Mouse (Mus musculus) MEL (cell line): ENCODE results near the gene Lamtor1. TPM values are rescaled to one million over a fixed set of nuclear protein-coding genes. Genes with fewer than 3 reads are reported as not detected.

ENCODE experiments used
- DNase-seq: peaks from one replicate; pipeline ENCODE4 v3.0.0; 2011; ENCODE audit warnings: low read depth, low spot score
- H3K27ac ChIP-seq: 2 replicates; pipeline ENCODE4 v1.5.1; 2012; ENCODE audit warnings: low read depth, mild to moderate bottlenecking, control low read depth, low read length, moderate library complexity; ENCODE audit not compliant: control insufficient read depth
- H3K27me3 ChIP-seq, 2 experiments: fragments of 150-350 bp in 1 of 2; sonication (generic) in 1 of 2; 2 replicates each; pipeline ENCODE4 v1.6.1; 2012; ENCODE audit warnings: low read length in 2 of 2, mild to moderate bottlenecking in 2 of 2, improper control_type of control experiment in 1 of 2, moderate library complexity in 1 of 2; ENCODE audit not compliant: insufficient read depth in 2 of 2, control insufficient read depth in 1 of 2
- H3K36me3 ChIP-seq, 2 experiments: 2 replicates each; pipeline ENCODE4 v1.6.1; 2012 to 2014; ENCODE audit warnings: low read length in 2 of 2, improper control_type of control experiment in 1 of 2, inconsistent platforms in 1 of 2, mild to moderate bottlenecking in 1 of 2; ENCODE audit not compliant: insufficient read depth in 2 of 2, control insufficient read depth in 1 of 2
- H3K4me1 ChIP-seq, 2 experiments: fragments of 150-350 bp in 1 of 2; sonication (generic) in 1 of 2; 2 replicates each; pipeline ENCODE4 v1.6.1; 2012; ENCODE audit warnings: low read length in 2 of 2, improper control_type of control experiment in 1 of 2, mild to moderate bottlenecking in 1 of 2; ENCODE audit not compliant: insufficient read depth in 2 of 2, control insufficient read depth in 1 of 2
- H3K4me3 ChIP-seq, 2 experiments: fragments of 150-350 bp in 1 of 2; sonication (generic) in 1 of 2; 2 replicates each; pipeline ENCODE4 v1.5.1; 2012; ENCODE audit warnings: low read depth in 2 of 2, low read length in 2 of 2, mild to moderate bottlenecking in 2 of 2, moderate library complexity in 2 of 2, control low read depth in 1 of 2, improper control_type of control experiment in 1 of 2; ENCODE audit not compliant: control insufficient read depth in 1 of 2, insufficient read depth in 1 of 2
- H3K79me2 ChIP-seq: 2 replicates; pipeline ENCODE4 v1.6.1; 2012; ENCODE audit warnings: mild to moderate bottlenecking, low read length, moderate library complexity; ENCODE audit not compliant: control insufficient read depth, poor library complexity, insufficient read depth
- H3K9ac ChIP-seq: 2 replicates; pipeline ENCODE4 v1.6.1; 2012; ENCODE audit warnings: low read depth, mild to moderate bottlenecking, control low read depth, low read length, moderate library complexity; ENCODE audit not compliant: control insufficient read depth, poor library complexity, severe bottlenecking
- H3K9me3 ChIP-seq: fragments of 150-350 bp; sonication (generic); replicated peaks from 2 replicates; pipeline ENCODE4 v1.6.1; 2012; ENCODE audit warnings: mild to moderate bottlenecking, low read length, improper control_type of control experiment, moderate library complexity; ENCODE audit not compliant: insufficient read depth
- CHD1 ChIP-seq: IDR thresholded peaks from 2 replicates; pipeline ENCODE4 v1.6.1; 2012; ENCODE audit warnings: low read depth, mild to moderate bottlenecking, inconsistent platforms, low read length, improper control_type of control experiment
- CHD2 ChIP-seq: IDR thresholded peaks from 2 replicates; pipeline ENCODE4 v1.6.1; 2011; ENCODE audit warnings: low read length, improper control_type of control experiment
- CTCF ChIP-seq, 3 experiments: IDR thresholded peaks in 2 of 3; conservative IDR thresholded peaks in 1 of 3; 2 replicates each; pipeline ENCODE4 v1.5.1; 2011 to 2012; ENCODE audit warnings: low read length in 3 of 3, low read depth in 2 of 3, mild to moderate bottlenecking in 2 of 3, improper control_type of control experiment in 1 of 3, inconsistent platforms in 1 of 3, mixed read lengths in 1 of 3, moderate library complexity in 1 of 3; ENCODE audit not compliant: control insufficient read depth in 1 of 3, insufficient read depth in 1 of 3, poor library complexity in 1 of 3, severe bottlenecking in 1 of 3
- E2F4 ChIP-seq: IDR thresholded peaks from 2 replicates; pipeline ENCODE4 v1.6.1; 2011; ENCODE audit warnings: low read depth, low read length, improper control_type of control experiment, borderline replicate concordance
- ELF1 ChIP-seq: IDR thresholded peaks from 2 replicates; pipeline ENCODE4 v1.6.1; 2014; ENCODE audit warnings: low read depth, mild to moderate bottlenecking, inconsistent platforms, low read length, improper control_type of control experiment, moderate library complexity
- ETS1 ChIP-seq: IDR thresholded peaks from 2 replicates; pipeline ENCODE4 v1.6.1; 2012; ENCODE audit warnings: low read depth, mild to moderate bottlenecking, inconsistent platforms, low read length, improper control_type of control experiment, moderate library complexity
- JUND ChIP-seq: IDR thresholded peaks from 2 replicates; pipeline ENCODE4 v1.6.1; 2011; ENCODE audit warnings: low read depth, mild to moderate bottlenecking, improper control_type of control experiment, low read length
- KAT2A ChIP-seq: conservative IDR thresholded peaks from 2 replicates; pipeline ENCODE4 v1.6.1; 2012; ENCODE audit warnings: low read depth, low read length, improper control_type of control experiment, inconsistent platforms
- MAFK ChIP-seq: IDR thresholded peaks from 2 replicates; pipeline ENCODE4 v1.6.1; 2011; ENCODE audit warnings: low read depth, mild to moderate bottlenecking, low read length, improper control_type of control experiment, borderline replicate concordance
- MAX ChIP-seq: IDR thresholded peaks from 2 replicates; pipeline ENCODE4 v1.6.1; 2011; ENCODE audit warnings: low read length, improper control_type of control experiment
- MAZ ChIP-seq: IDR thresholded peaks from 2 replicates; pipeline ENCODE4 v1.6.1; 2012; ENCODE audit warnings: low read depth, mild to moderate bottlenecking, inconsistent platforms, low read length, improper control_type of control experiment
- MXI1 ChIP-seq: IDR thresholded peaks from 2 replicates; pipeline ENCODE4 v1.6.1; 2011; ENCODE audit warnings: mild to moderate bottlenecking, low read depth, low read length, improper control_type of control experiment
- MYB ChIP-seq: IDR thresholded peaks from 2 replicates; pipeline ENCODE4 v1.6.1; 2011; ENCODE audit warnings: mild to moderate bottlenecking, low read depth, low read length, improper control_type of control experiment
- MYC ChIP-seq: IDR thresholded peaks from 2 replicates; pipeline ENCODE4 v1.6.1; 2011; ENCODE audit warnings: low read depth, mild to moderate bottlenecking, low read length, improper control_type of control experiment, moderate library complexity
- NELFE ChIP-seq: IDR thresholded peaks from 2 replicates; pipeline ENCODE4 v1.6.1; 2011; ENCODE audit warnings: low read depth, low read length, improper control_type of control experiment
- NRF1 ChIP-seq: IDR thresholded peaks from 2 replicates; pipeline ENCODE4 v1.6.1; 2014; ENCODE audit warnings: low read depth, mild to moderate bottlenecking, inconsistent platforms, low read length, improper control_type of control experiment, moderate library complexity; ENCODE audit not compliant: poor library complexity, insufficient read depth, severe bottlenecking
- POLR2A ChIP-seq, 2 experiments: IDR thresholded peaks; 2 replicates each; pipeline ENCODE4 v1.6.1; 2011 to 2012; ENCODE audit warnings: low read length in 2 of 2, mild to moderate bottlenecking in 2 of 2, control low read depth in 1 of 2, improper control_type of control experiment in 1 of 2, low read depth in 1 of 2, moderate library complexity in 1 of 2; ENCODE audit not compliant: control insufficient read depth in 1 of 2, insufficient read depth in 1 of 2, poor library complexity in 1 of 2
- POLR2AphosphoS2 ChIP-seq: IDR thresholded peaks from 2 replicates; pipeline ENCODE4 v1.6.1; 2011; ENCODE audit warnings: low read length, improper control_type of control experiment
- POLR2AphosphoS5 ChIP-seq: IDR thresholded peaks from 2 replicates; pipeline ENCODE4 v1.6.1; 2012; ENCODE audit warnings: low read depth, borderline replicate concordance, mild to moderate bottlenecking, inconsistent platforms, low read length, moderate library complexity, mixed read lengths
- RCOR1 ChIP-seq: IDR thresholded peaks from 2 replicates; pipeline ENCODE4 v1.6.1; 2012; ENCODE audit warnings: low read depth, mild to moderate bottlenecking, inconsistent platforms, low read length, improper control_type of control experiment
- SIN3A ChIP-seq: IDR thresholded peaks from 2 replicates; pipeline ENCODE4 v1.6.1; 2012; ENCODE audit warnings: low read length, improper control_type of control experiment, inconsistent platforms
- TBP ChIP-seq: IDR thresholded peaks from 2 replicates; pipeline ENCODE4 v1.8.0; 2011; ENCODE audit warnings: low read depth, low read length, improper control_type of control experiment
- ZKSCAN1 ChIP-seq: IDR thresholded peaks from 2 replicates; pipeline ENCODE4 v1.6.1; 2012; ENCODE audit warnings: low read depth, mild to moderate bottlenecking, inconsistent platforms, low read length, improper control_type of control experiment, moderate library complexity
- ZMIZ1 ChIP-seq: IDR thresholded peaks from 2 replicates; pipeline ENCODE4 v1.6.1; 2012; ENCODE audit warnings: low read depth, mild to moderate bottlenecking, inconsistent platforms, low read length, improper control_type of control experiment, moderate library complexity
- ZNF384 ChIP-seq: IDR thresholded peaks from 2 replicates; pipeline ENCODE4 v1.6.1; 2012; ENCODE audit warnings: low read depth, mild to moderate bottlenecking, inconsistent platforms, low read length, improper control_type of control experiment
- polyA plus RNA-seq, 2 experiments: library from polyadenylated mRNA; stranded (reverse) in 1 of 2; unstranded in 1 of 2; fragments of >175 nt in 1 of 2; fragments of >200 nt in 1 of 2; gene quantifications; 2 replicates each; pipeline versions ENCODE4 v1.2.1 to v1.2.4; 2012; ENCODE audit warnings: low replicate concordance in 2 of 2, low read depth in 1 of 2; ENCODE audit not compliant: insufficient read length in 2 of 2, insufficient read depth in 1 of 2, missing spikeins in 1 of 2
- total RNA-seq: library from RNA; depleted of rRNA; stranded (reverse); fragments of 300-350 nt; gene quantifications from 2 replicates; pipeline ENCODE4 v1.2.3, GENCODE M21; 2012

The Lamtor1 gene
- total and polyA plus RNA-seq, 3 experiments: 79.5 to 115 TPM; not detected in 1

DNA sequence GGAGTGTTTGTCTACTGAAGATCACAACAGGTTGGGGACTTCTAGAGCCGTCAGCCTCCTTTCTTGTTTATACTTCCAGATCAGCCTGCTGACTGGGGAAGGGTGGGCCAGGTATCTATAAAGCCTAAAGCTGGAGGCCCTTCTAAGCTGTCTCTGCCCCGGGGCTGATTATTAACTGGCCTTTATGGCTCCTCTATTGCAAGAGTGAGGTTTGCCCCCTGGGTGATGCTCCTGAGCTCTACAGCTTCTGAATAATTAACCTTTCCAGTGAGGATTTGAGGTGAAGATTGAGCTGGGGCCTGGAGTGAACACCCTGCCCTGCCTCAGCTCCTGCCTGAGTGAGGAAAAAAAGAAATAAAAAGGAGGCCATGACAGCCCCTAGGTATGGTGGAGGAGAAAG is 35.1 kb upstream of the Lamtor1 start, which contains the start of gene Folr1:
TSS of gene Folr1 (minus strand) at position 160 of the 400 bp plus-strand sequence.
- Histone ChIP-seq H3K27me3 (no peaks in the 10 kb centered on the region; a peak in 2 of 4 replicates), H3K9me3 (no peaks in the 10 kb centered on the region), H3K79me2 (no peaks in the 10 kb centered on the region), H3K4me1 (no peaks in the 10 kb centered on the region), H3K27ac (no peak within 1 kb of the TSS), H3K4me3 (no peak within 1 kb of the TSS), H3K36me3 (no peaks in the 10 kb centered on the region), H3K9ac (no peak within 1 kb of the TSS)
- no peak for DNase-seq
- TF ChIP-seq ETS1 (no peak), ZKSCAN1 (no peak), MXI1 (no peak), POLR2A (IDR thresholded peaks at IDR 0.05; ENCODE audit: control insufficient read depth in 1 of 2, insufficient read depth in 1 of 2, low read depth in 1 of 2, low read length in 2 of 2, poor library complexity in 1 of 2) (no peak), MAFK (no peak), ELF1 (no peak), MAZ (no peak), MYB (no peak), JUND (no peak), CTCF (IDR thresholded peaks at IDR 0.05 in 2 of 3, conservative IDR thresholded peaks at IDR 0.05 in 1 of 3; ENCODE audit: control insufficient read depth in 1 of 3, insufficient read depth in 1 of 3, low read depth in 2 of 3, low read length in 3 of 3, poor library complexity in 1 of 3, severe bottlenecking in 1 of 3) (no peak), KAT2A (no peak), POLR2AphosphoS2 (no peak), ZNF384 (no peak), NRF1 (no peak), RCOR1 (no peak), MAX (no peak), SIN3A (no peak), E2F4 (no peak), MYC (no peak)

DNA sequence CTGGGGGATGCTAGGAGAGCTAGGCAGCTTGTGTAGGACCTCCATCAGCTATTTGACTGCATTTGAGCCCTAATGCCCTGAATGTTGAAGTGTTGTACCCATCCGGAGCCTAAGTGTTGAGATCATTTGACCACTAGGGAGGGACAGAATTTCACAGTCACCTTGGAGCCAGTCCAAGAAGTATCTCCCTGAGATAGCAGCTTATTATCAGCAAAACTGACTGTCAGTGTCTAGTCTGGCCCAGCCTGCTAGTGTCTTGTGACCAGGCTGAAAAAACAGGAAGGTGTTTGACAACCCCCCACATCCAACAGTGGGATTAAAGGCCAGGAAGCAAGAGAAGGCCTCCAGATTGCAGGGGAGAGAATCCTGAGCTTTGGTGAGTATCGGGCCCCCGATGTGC is 34.4 kb upstream of the Lamtor1 start:
- Histone ChIP-seq H3K27me3 (no peaks in the 10 kb centered on the region; a peak in 2 of 4 replicates), H3K27ac (no peak overlapping the region), H3K79me2 (no peaks in the 10 kb centered on the region), H3K36me3 (no peaks in the 10 kb centered on the region), H3K9ac (no peak overlapping the region), H3K9me3 (no peaks in the 10 kb centered on the region), H3K4me1 (no peaks in the 10 kb centered on the region), H3K4me3 (no peak overlapping the region)
- TF ChIP-seq ZMIZ1 (no peak), POLR2AphosphoS5 (no peak), JUND (no peak), MAFK (no peak), E2F4 (no peak), NELFE (no peak), CTCF (IDR thresholded peaks at IDR 0.05 in 2 of 3, conservative IDR thresholded peaks at IDR 0.05 in 1 of 3; ENCODE audit: control insufficient read depth in 1 of 3, insufficient read depth in 1 of 3, low read depth in 2 of 3, low read length in 3 of 3, poor library complexity in 1 of 3, severe bottlenecking in 1 of 3) (no peak), ZKSCAN1 (no peak), TBP (no peak), MYB (no peak), NRF1 (no peak), CHD2 (no peak), CHD1 (no peak), SIN3A (no peak)
- no peak for DNase-seq
